Mouse (Mus musculus): ENCODE data around the gene Smyd3. TPM values are rescaled to one million over a fixed set of nuclear protein-coding genes. Genes with fewer than 3 reads are reported as not detected.

Smyd3 gene
- polyA plus RNA-seq, 1 experiment from 2014 or later = 12.1 TPM

GRCm38 (mm10) chr1:179013021-179013420, 504.8 kb downstream of the Smyd3 start:
- Histone ChIP-seq H3K36me3 (ENCODE audit: control insufficient read depth, insufficient read depth, low read length) (no peaks in the 10 kb centered on the region), H3K27me3 (ENCODE audit: control insufficient read depth, insufficient read depth, low read length) (no peaks in the 10 kb centered on the region), H3K9ac (ENCODE audit: low read length) (no peak overlapping the region), H3K4me3 (ENCODE audit: low read depth, low read length) (no peak overlapping the region), H3K9me3 (ENCODE audit: control insufficient read depth, low read length) (no peaks in the 10 kb centered on the region), H3K27ac (replicated peaks) (no peak overlapping the region), H3K4me1 (replicated peaks; ENCODE audit: control insufficient read depth, insufficient read depth) (no peaks in the 10 kb centered on the region), H3K4me2 (replicated peaks; ENCODE audit: low read depth) (no peak overlapping the region)
- ATAC-seq (ENCODE audit: low FRiP score, low TSS enrichment) (no peak), DNase-seq (ENCODE audit: low spot score) (no peak)
- TF ChIP-seq EP300 (optimal IDR thresholded peaks at IDR 0.05) = no peak
- TF ChIP-seq CTCF (IDR thresholded peaks at IDR 0.05; ENCODE audit: low read depth) = no peak

DNA sequence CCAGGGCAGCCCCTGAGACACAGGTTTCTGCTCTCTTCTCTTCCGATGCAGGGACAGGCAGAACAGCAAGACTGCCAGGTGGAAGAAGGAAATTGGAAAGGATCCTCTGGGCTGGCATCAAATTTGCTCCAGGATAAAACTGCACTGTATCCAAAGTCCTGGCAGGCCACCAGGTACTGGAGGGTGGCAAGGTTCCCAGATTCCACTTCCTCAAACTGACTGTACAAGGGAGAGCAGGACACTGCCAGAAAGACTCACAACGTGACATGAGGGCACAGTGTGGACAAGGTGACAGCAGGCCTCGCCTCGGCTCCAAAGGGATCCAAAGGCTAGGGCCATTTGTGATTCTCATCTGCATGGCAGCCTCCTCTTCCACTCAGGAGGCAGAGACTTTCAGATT, 505.6 kb downstream of the Smyd3 start:
- H3K36me3 ChIP-seq (ENCODE audit: control insufficient read depth, insufficient read depth, low read length) = no peaks in the 10 kb centered on the region
- no peaks in the 10 kb centered on the region for H3K27me3 ChIP-seq (ENCODE audit: control insufficient read depth, insufficient read depth, low read length)
- ATAC-seq (ENCODE audit: low FRiP score, low TSS enrichment) = no peak
- H3K9ac ChIP-seq (ENCODE audit: low read length) = no peak overlapping the region
- DNase-seq (ENCODE audit: low spot score) = no peak
- WGBS = 71% methylated on average over 4 of the region's 4 CpGs
- no peaks in the 10 kb centered on the region for H3K9me3 ChIP-seq (ENCODE audit: control insufficient read depth, low read length)
- no peak overlapping the region for H3K4me2 ChIP-seq (replicated peaks; ENCODE audit: low read depth)
- TF ChIP-seq EP300 (optimal IDR thresholded peaks at IDR 0.05) (no peak), CTCF (IDR thresholded peaks at IDR 0.05; ENCODE audit: low read depth) (no peak)
- no peak overlapping the region for H3K27ac ChIP-seq (replicated peaks)
- no peaks in the 10 kb centered on the region for H3K4me1 ChIP-seq (replicated peaks; ENCODE audit: control insufficient read depth, insufficient read depth)
- no peak overlapping the region for H3K4me3 ChIP-seq (ENCODE audit: low read depth, low read length)

DNA sequence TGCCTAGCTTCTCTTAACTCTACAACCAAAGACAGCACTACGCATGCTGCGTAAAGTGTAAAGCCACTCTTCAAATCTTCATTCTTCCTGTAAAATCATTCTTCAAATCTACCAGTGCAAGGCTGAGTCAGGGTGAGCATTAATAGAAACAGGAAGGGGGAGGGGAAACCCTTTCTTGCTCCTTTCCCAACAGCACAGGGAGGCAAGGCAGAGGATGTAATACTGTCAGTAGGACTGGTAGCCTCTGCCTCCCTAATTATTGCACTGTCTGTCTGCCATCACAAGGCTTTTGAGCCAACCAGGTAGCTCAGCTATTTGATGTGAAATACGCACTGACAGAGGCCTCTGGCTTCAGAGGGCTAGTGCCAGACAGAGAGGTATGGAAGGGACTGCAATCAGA, 507.1 kb downstream of the Smyd3 start:
- Histone ChIP-seq H3K27ac (replicated peaks) (no peak overlapping the region), H3K36me3 (ENCODE audit: control insufficient read depth, insufficient read depth, low read length) (no peaks in the 10 kb centered on the region), H3K27me3 (ENCODE audit: control insufficient read depth, insufficient read depth, low read length) (no peaks in the 10 kb centered on the region), H3K9me3 (ENCODE audit: control insufficient read depth, low read length) (no peaks in the 10 kb centered on the region), H3K4me1 (replicated peaks; ENCODE audit: control insufficient read depth, insufficient read depth) (no peaks in the 10 kb centered on the region), H3K9ac (ENCODE audit: low read length) (no peak overlapping the region), H3K4me3 (ENCODE audit: low read depth, low read length) (no peak overlapping the region), H3K4me2 (replicated peaks; ENCODE audit: low read depth) (no peak overlapping the region)
- DNase-seq (ENCODE audit: low spot score) = no peak
- WGBS = 87% methylated on average over 3 of the region's 3 CpGs
- ATAC-seq (ENCODE audit: low FRiP score, low TSS enrichment) = no peak
- TF ChIP-seq CTCF (IDR thresholded peaks at IDR 0.05; ENCODE audit: low read depth) (no peak), EP300 (optimal IDR thresholded peaks at IDR 0.05) (no peak)

DNA sequence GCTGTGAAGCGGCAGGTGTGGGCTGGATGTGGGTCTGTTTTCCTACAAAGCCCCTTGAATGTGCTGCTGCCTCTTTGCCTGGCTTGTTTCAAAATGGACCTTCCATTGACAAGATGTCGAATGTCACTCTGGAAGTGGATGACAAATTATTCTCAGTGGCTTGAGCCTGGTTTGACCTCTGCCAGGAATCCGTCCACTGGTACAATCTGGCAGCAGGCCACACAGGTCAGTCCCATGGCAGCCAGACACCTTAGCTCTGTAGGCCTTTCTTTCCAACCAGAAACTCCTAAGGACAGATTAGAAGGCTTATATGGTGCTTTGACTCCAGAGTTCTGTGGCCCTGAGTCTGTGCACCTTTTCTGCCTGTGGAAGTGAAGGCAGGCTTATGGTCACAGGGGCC, 507.9 kb downstream of the Smyd3 start:
- Histone ChIP-seq H3K4me2 (replicated peaks; ENCODE audit: low read depth) (no peak overlapping the region), H3K27me3 (ENCODE audit: control insufficient read depth, insufficient read depth, low read length) (no peaks in the 10 kb centered on the region), H3K27ac (replicated peaks) (no peak overlapping the region), H3K9me3 (ENCODE audit: control insufficient read depth, low read length) (no peaks in the 10 kb centered on the region), H3K4me3 (ENCODE audit: low read depth, low read length) (no peak overlapping the region), H3K4me1 (replicated peaks; ENCODE audit: control insufficient read depth, insufficient read depth) (no peaks in the 10 kb centered on the region), H3K9ac (ENCODE audit: low read length) (no peak overlapping the region), H3K36me3 (ENCODE audit: control insufficient read depth, insufficient read depth, low read length) (no peaks in the 10 kb centered on the region)
- DNase-seq (ENCODE audit: low spot score) = no peak
- TF ChIP-seq EP300 (optimal IDR thresholded peaks at IDR 0.05) (no peak), CTCF (IDR thresholded peaks at IDR 0.05; ENCODE audit: low read depth) (no peak)
- 68% methylated on average over 3 of the region's 3 CpGs for WGBS
- ATAC-seq (ENCODE audit: low FRiP score, low TSS enrichment) = no peak

DNA sequence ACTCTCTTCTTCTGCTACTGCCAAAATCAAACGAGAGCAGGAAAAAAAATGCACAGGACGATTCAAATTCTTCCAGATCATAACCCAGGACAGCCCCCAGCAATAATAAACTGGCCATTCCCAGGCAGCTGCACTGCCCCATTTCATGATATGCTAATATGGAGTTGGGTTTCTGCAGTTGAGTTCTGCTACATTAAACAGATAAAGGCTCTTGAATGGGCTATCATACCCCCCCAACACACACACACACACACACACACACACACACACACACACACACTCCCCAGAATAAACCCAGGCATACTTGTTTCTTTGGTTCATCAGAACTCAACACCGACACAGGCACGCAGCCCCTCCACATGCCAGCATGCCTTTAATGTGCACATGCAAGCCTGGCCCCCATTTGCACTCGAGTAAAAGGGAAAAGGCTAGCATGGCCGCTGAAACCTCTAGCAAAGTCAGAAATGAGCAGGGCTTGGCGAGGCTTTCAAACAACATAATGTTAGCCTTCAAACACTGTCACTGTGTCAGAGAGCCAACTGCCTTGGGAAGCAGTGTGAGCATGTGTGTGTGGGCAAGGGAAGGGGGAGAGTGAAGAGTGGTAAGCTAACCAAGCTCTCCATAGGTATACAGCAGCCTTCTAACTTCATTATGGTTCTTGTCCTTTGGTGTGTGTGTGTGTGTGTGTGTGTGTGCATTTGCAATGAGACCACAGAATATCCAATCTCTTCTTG, 513.5 kb downstream of the Smyd3 start:
- ATAC-seq (ENCODE audit: low FRiP score, low TSS enrichment) (no peak), DNase-seq (ENCODE audit: low spot score) (no peak)
- WGBS = 72% methylated on average over 7 of the region's 7 CpGs
- H3K27ac ChIP-seq (replicated peaks) = no peak overlapping the region
- H3K27me3 ChIP-seq (ENCODE audit: control insufficient read depth, insufficient read depth, low read length) = no peaks in the 10 kb centered on the region
- H3K9ac ChIP-seq (ENCODE audit: low read length) = no peak overlapping the region
- no peaks in the 10 kb centered on the region for H3K36me3 ChIP-seq (ENCODE audit: control insufficient read depth, insufficient read depth, low read length)
- no peak overlapping the region for H3K4me2 ChIP-seq (replicated peaks; ENCODE audit: low read depth)
- no peak for TF ChIP-seq EP300 (optimal IDR thresholded peaks at IDR 0.05)
- TF ChIP-seq CTCF (IDR thresholded peaks at IDR 0.05; ENCODE audit: low read depth) = no peak
- H3K4me1 ChIP-seq (replicated peaks; ENCODE audit: control insufficient read depth, insufficient read depth) = no peaks in the 10 kb centered on the region
- no peak overlapping the region for H3K4me3 ChIP-seq (ENCODE audit: low read depth, low read length)
- H3K9me3 ChIP-seq (ENCODE audit: control insufficient read depth, low read length) = no peaks in the 10 kb centered on the region

- no peaks in the 10 kb centered on the region for H3K27me3 ChIP-seq (ENCODE audit: control insufficient read depth, insufficient read depth, low read length)
- H3K9ac ChIP-seq (ENCODE audit: low read length) = no peak overlapping the region
- no peak overlapping the region for H3K4me3 ChIP-seq (ENCODE audit: low read depth, low read length)
- H3K4me2 ChIP-seq (replicated peaks; ENCODE audit: low read depth) = no peak overlapping the region
- 76% methylated on average over 5 of the region's 5 CpGs for WGBS
- DNase-seq (ENCODE audit: low spot score) (no peak), ATAC-seq (ENCODE audit: low FRiP score, low TSS enrichment) (no peak)
- TF ChIP-seq CTCF (IDR thresholded peaks at IDR 0.05; ENCODE audit: low read depth) = no peak
- TF ChIP-seq EP300 (optimal IDR thresholded peaks at IDR 0.05) = no peak
- H3K36me3 ChIP-seq (ENCODE audit: control insufficient read depth, insufficient read depth, low read length) = no peaks in the 10 kb centered on the region
- H3K27ac ChIP-seq (replicated peaks) = no peak overlapping the region
- no peaks in the 10 kb centered on the region for H3K9me3 ChIP-seq (ENCODE audit: control insufficient read depth, low read length)
- no peaks in the 10 kb centered on the region for H3K4me1 ChIP-seq (replicated peaks; ENCODE audit: control insufficient read depth, insufficient read depth)
Measured at GRCm38 (mm10) chr1:179003406-179004132, 514.3 kb downstream of the Smyd3 start.

Data from stomach, postnatal 0 days (tissue).